Mouse (Mus musculus): Measurements from ENCODE around the gene Trub1. TPM values are rescaled to one million over a fixed set of nuclear protein-coding genes. Genes with fewer than 3 reads are reported as not detected.

Gene Trub1
- polyA plus RNA-seq (2014; fragmentation: Nextera tagmentation; extraction: Ambion mirVana): 29.2 and 29.6 TPM in 2 replicates

- no peaks in the 10 kb centered on the region for H3K36me3 ChIP-seq (ENCODE audit: insufficient read depth)
- no peaks in the 10 kb centered on the region for H3K27me3 ChIP-seq (ENCODE audit: insufficient read depth, low read length)
- WGBS: 5% methylated on average over 26 of the region's 26 CpGs
These were observed at the start of gene Trub1 for GRCm38 (mm10) chr19:57452492-57453217. Gene Trub1 (plus strand): TSS chr19:57452912.

DNA sequence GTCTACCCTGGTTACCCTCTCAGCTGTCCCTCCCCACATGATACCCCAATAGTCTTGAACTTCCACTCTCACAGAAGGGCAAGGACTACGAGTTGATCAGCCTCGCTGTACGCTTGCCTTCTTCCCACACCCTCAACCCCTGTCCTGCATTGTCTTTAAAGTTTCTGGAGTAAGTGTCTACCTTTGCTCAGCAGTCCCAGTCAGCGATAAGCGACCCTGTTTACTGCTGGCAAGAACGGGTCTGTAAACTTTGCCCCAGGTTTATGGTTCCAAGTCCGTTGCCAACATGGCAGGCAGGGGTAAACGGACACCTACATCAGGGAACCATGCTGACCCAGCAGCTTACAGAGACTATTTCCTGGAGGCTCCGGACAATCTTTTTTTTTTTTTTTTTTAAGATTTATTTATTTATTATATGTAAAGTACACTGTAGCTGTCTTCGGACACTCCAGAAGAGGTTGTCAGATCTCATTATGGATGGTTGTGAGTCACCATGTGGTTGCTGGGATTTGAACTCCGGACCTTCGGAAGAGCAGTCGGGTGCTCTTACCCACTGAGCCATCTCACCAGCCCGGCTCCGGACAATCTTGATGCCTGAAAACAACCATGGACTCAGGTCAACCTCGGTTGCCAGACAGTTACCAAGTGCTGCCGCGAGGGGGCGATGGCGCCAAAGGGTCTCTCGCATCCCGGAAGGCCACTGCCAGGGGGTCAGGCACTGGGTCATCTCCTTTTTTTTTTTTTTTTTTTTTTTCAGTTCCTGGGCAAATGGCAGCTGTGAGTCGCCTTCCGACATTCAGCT lies 48.8 kb upstream of the Trub1 start:
- Histone ChIP-seq H3K9ac (no peak overlapping the region), H3K27ac (ENCODE audit: low read depth) (peak overlapping the region; percentile 18; the same call in 1 of the 2 replicates), H3K9me3 (ENCODE audit: low read depth, low read length) (no peaks in the 10 kb centered on the region), H3K36me3 (ENCODE audit: insufficient read depth) (no peaks in the 10 kb centered on the region), H3K4me1 (ENCODE audit: insufficient read depth) (peaks cover 4% of the 10 kb centered on the region; the same call in 1 of the 2 replicates), H3K4me2 (peak overlapping the region; percentile 51), H3K4me3 (ENCODE audit: low read depth, low read length) (peak overlapping the region; percentile 12; the same call in 1 of the 2 replicates), H3K27me3 (ENCODE audit: insufficient read depth, low read length) (no peaks in the 10 kb centered on the region)
- DNase-seq (peak; percentile 92), ATAC-seq (ENCODE audit: insufficient read depth) (peak; percentile 53; the same call in 1 of the 2 replicates)
- WGBS: 14% methylated on average over 24 of the region's 24 CpGs
- peak; percentile 90 for TF ChIP-seq CTCF (IDR thresholded peaks at IDR 0.05; ENCODE audit: low read depth)

More at GRCm38 (mm10) chr19:57452492-57453217, at the start of gene Trub1:
- peak; percentile 99 for ATAC-seq (ENCODE audit: insufficient read depth)
- DNase-seq: peak; percentile 95
- Histone ChIP-seq H3K4me1 (ENCODE audit: insufficient read depth) (peaks cover 6% of the 10 kb centered on the region; the same call in 1 of the 2 replicates), H3K9me3 (ENCODE audit: low read depth, low read length) (no peaks in the 10 kb centered on the region), H3K4me3 (ENCODE audit: low read depth, low read length) (peak within 1 kb of the TSS; percentile 62), H3K9ac (peak within 1 kb of the TSS; percentile 72), H3K27ac (ENCODE audit: low read depth) (peak within 1 kb of the TSS; percentile 75), H3K4me2 (peak within 1 kb of the TSS; percentile 70)
- no peak for TF ChIP-seq CTCF (IDR thresholded peaks at IDR 0.05; ENCODE audit: low read depth)

DNA sequence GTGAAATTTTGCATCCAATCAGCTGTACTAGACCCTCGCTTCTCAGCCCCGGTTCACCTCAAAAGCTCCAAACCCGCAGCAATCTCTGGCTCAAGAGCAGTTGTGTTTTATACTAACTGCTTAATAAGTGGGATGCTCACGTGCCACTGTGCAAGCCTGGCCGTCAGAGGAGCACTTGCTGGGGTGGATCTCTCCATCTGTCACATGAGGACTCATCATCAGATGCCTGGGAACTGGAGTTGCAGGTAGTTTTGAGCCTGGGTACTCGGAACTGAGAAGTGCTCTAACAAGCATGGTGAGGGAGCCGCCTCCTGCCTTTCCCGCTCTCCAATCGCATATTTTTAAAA lies 48.2 kb upstream of the Trub1 start:
- ATAC-seq (ENCODE audit: insufficient read depth) (no peak; the same call in 1 of the 2 replicates), DNase-seq (no peak)

GRCm38 (mm10) chr19:57407947-57408346 lies 44.8 kb upstream of the Trub1 start:
- DNase-seq: peak; percentile 74
- 84% methylated on average over 1 of the region's 1 CpGs for WGBS
- Histone ChIP-seq H3K36me3 (ENCODE audit: insufficient read depth) (no peaks in the 10 kb centered on the region), H3K4me3 (ENCODE audit: low read depth, low read length) (no peak overlapping the region), H3K9ac (no peak overlapping the region), H3K9me3 (ENCODE audit: low read depth, low read length) (no peaks in the 10 kb centered on the region), H3K27me3 (ENCODE audit: insufficient read depth, low read length) (no peaks in the 10 kb centered on the region), H3K4me2 (no peak overlapping the region), H3K27ac (ENCODE audit: low read depth) (no peak overlapping the region), H3K4me1 (ENCODE audit: insufficient read depth) (peaks cover 11% of the 10 kb centered on the region)
- ATAC-seq (ENCODE audit: insufficient read depth): peak; percentile 33; the same call in 1 of the 2 replicates
- TF ChIP-seq CTCF (IDR thresholded peaks at IDR 0.05; ENCODE audit: low read depth): no peak

More for the DNA sequence above, 48.2 kb upstream of the Trub1 start:
- WGBS: 17% methylated on average over 9 of the region's 9 CpGs
- Histone ChIP-seq H3K4me1 (ENCODE audit: insufficient read depth) (peaks cover 4% of the 10 kb centered on the region; the same call in 1 of the 2 replicates), H3K9ac (no peak overlapping the region), H3K36me3 (ENCODE audit: insufficient read depth) (no peaks in the 10 kb centered on the region), H3K9me3 (ENCODE audit: low read depth, low read length) (no peaks in the 10 kb centered on the region), H3K4me2 (peak overlapping the region; percentile 51), H3K27ac (ENCODE audit: low read depth) (0 out of 2 replicates have a peak overlapping the region, but pooled peaks have one; percentile 15), H3K4me3 (ENCODE audit: low read depth, low read length) (peak overlapping the region; percentile 12; the same call in 1 of the 2 replicates), H3K27me3 (ENCODE audit: insufficient read depth, low read length) (no peaks in the 10 kb centered on the region)
- TF ChIP-seq CTCF (IDR thresholded peaks at IDR 0.05; ENCODE audit: low read depth): no peak

DNA sequence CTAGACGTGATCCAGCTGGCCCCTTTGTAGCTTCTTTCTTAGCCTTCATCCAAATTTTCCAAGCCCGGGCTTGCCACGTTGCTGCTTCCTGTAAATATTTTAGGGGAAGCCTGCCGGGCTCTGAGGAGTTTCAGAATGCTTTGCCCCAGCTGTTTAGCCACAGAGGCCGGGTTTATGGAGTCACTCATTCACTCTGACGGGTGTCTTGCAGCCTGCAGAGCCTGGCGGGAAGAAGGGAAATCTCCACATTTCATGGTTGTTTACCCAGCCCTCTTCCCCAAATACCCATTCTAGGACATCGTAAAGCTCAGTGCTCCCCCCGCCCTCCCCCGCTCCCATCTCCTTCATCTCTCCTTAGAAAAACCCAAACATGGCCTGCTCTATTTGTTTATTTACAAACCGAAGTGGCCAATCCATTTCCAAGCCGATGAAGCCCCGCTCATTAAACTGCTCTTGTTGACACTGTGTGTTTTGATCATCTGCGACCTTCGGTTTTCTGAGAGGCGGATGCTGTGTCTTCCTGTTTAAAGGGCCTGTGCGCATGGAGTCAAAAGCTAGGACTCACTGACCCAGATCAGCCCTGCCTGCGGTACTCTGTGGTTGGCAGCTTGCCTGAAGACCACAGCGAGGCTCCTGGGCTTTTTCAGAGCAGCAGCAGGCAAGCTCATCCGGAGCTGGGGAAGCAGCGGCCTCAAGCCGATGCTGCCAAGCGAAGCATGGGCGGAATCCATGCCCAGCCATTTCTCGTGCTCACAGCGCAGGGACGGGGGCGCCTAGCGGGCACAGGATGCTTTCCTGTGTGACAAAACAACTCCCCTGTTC lies 41.1 kb upstream of the Trub1 start:
- peak; percentile 91 for ATAC-seq (ENCODE audit: insufficient read depth)
- no peaks in the 10 kb centered on the region for H3K27me3 ChIP-seq (ENCODE audit: insufficient read depth, low read length)

GRCm38 (mm10) chr19:57413170-57413569 lies 39.5 kb upstream of the Trub1 start:
- H3K4me3 ChIP-seq (ENCODE audit: low read depth, low read length): no peak overlapping the region

More for the DNA sequence above, 41.1 kb upstream of the Trub1 start:
- Histone ChIP-seq H3K9me3 (ENCODE audit: low read depth, low read length) (no peaks in the 10 kb centered on the region), H3K4me2 (peak overlapping the region; percentile 60), H3K27ac (ENCODE audit: low read depth) (peak overlapping the region; percentile 95), H3K9ac (peak overlapping the region; percentile 46), H3K4me1 (ENCODE audit: insufficient read depth) (peaks cover 12% of the 10 kb centered on the region), H3K36me3 (ENCODE audit: insufficient read depth) (no peaks in the 10 kb centered on the region), H3K4me3 (ENCODE audit: low read depth, low read length) (peak overlapping the region; percentile 24)
- WGBS: 11% methylated on average over 29 of the region's 29 CpGs
- peak; percentile 93 for DNase-seq
- no peak for TF ChIP-seq CTCF (IDR thresholded peaks at IDR 0.05; ENCODE audit: low read depth)

More at GRCm38 (mm10) chr19:57413170-57413569, 39.5 kb upstream of the Trub1 start:
- H3K4me1 ChIP-seq (ENCODE audit: insufficient read depth): peaks cover 12% of the 10 kb centered on the region
- WGBS: 33% methylated on average over 3 of the region's 3 CpGs
- no peak overlapping the region for H3K9ac ChIP-seq
- ATAC-seq (ENCODE audit: insufficient read depth): no peak
- DNase-seq: no peak
- no peaks in the 10 kb centered on the region for H3K27me3 ChIP-seq (ENCODE audit: insufficient read depth, low read length)
- TF ChIP-seq CTCF (IDR thresholded peaks at IDR 0.05; ENCODE audit: low read depth): no peak
- H3K4me2 ChIP-seq: peak overlapping the region; percentile 35; the same call in 1 of the 2 replicates
- peak overlapping the region; percentile 54; the same call in 1 of the 2 replicates for H3K27ac ChIP-seq (ENCODE audit: low read depth)
- no peaks in the 10 kb centered on the region for H3K36me3 ChIP-seq (ENCODE audit: insufficient read depth)
- no peaks in the 10 kb centered on the region for H3K9me3 ChIP-seq (ENCODE audit: low read depth, low read length)
